Mouse (Mus musculus) gastrocnemius, postnatal 4 days (tissue): ENCODE measurements around the gene Gpbp1l1. TPM values are rescaled to one million over a fixed set of nuclear protein-coding genes. Genes with fewer than 3 reads are reported as not detected.

Source experiments
- DNase-seq, 2 experiments: peaks; one replicate each; pipeline ENCODE4 v3.0.0; 2021 to 2022; ENCODE audit warnings: low spot score in 2 of 2, mixed read lengths in 2 of 2
- total RNA-seq, 2 experiments: library from RNA; stranded (reverse); gene quantifications; 2 replicates each; pipeline ENCODE4 v1.2.3; 2021

Gpbp1l1 gene
- total RNA-seq, 2 experiments from 2014 or later = 37.9 to 47.8 TPM

- DNase-seq = peak; percentile 22 to 73
Measured at GRCm38 (mm10) chr4:116627722-116628662, 70.5 kb downstream of the Gpbp1l1 start, which contains the start of gene Nasp. Gene Nasp (minus strand): TSS chr4:116627941.

DNA sequence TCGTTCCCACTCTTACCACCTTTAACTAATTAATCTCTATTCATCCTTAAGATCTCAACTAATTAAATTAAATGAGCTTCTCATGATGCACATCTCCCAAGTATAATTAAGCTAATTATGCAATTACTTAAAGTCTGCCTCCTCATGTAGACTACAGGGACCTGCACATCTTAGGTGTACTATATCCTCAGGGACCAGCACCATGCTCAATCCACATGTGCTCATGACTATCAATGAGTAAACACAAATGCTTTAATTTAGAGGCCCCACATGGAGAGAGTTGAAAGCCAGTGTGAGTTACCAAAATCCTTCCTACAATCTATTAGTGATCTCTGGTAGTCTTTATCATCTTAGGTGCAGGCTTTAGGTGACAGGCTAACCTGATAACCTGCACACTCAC lies 77.7 kb downstream of the Gpbp1l1 start:
- no peak for DNase-seq

GRCm38 (mm10) chr4:116638821-116639220 lies 81.4 kb downstream of the Gpbp1l1 start:
- no peak for DNase-seq

GRCm38 (mm10) chr4:116642071-116642470 lies 84.6 kb downstream of the Gpbp1l1 start:
- DNase-seq = no peak

Other genes with a start within 250 kb of the Gpbp1l1 start
- 10 to 100 TPM; 72.7 to 80.9 TPM for gene Mast2, start 93.5 kb upstream of the Gpbp1l1 start, total RNA-seq
- gene Ipp, start 50.1 kb upstream of the Gpbp1l1 start, total RNA-seq = 10 to 100 TPM; 14.5 to 18.4 TPM
- gene Tmem69, start 1.7 kb upstream of the Gpbp1l1 start, total RNA-seq = 10 to 100 TPM; 12.1 to 15.0 TPM
- 1 to 10 TPM; 4.1 to 4.6 TPM for gene Ccdc17, start 39.0 kb downstream of the Gpbp1l1 start, total RNA-seq
- 10 to 100 TPM; 43.8 to 55.2 TPM for gene Nasp, start 70.3 kb downstream of the Gpbp1l1 start, total RNA-seq
- gene Akr1a1, start 94.0 kb downstream of the Gpbp1l1 start, total RNA-seq = 100 to 1,000 TPM; 452 to 457 TPM
- gene Prdx1, start 127.9 kb downstream of the Gpbp1l1 start, total RNA-seq = 100 to 1,000 TPM; 246 to 251 TPM
- gene Mmachc, start 150.7 kb downstream of the Gpbp1l1 start, total RNA-seq = 10 to 100 TPM; 18.2 to 20.5 TPM
- gene Ccdc163, start 150.9 kb downstream of the Gpbp1l1 start, total RNA-seq = 1 to 10 TPM; 6.6 to 7.5 TPM
- gene Tesk2, start 163.3 kb downstream of the Gpbp1l1 start, total RNA-seq = 1 to 10 TPM; 3.8 to 4.0 TPM
- 10 to 100 TPM; 15.2 to 15.9 TPM for gene Toe1, start 250.0 kb downstream of the Gpbp1l1 start, total RNA-seq